Mouse (Mus musculus): ENCODE data around the gene Slc25a54. TPM values are rescaled to one million over a fixed set of nuclear protein-coding genes. Genes with fewer than 3 reads are reported as not detected.

Slc25a54 gene
- total RNA-seq, 2 experiments from 2014 or later: not detected

DNA sequence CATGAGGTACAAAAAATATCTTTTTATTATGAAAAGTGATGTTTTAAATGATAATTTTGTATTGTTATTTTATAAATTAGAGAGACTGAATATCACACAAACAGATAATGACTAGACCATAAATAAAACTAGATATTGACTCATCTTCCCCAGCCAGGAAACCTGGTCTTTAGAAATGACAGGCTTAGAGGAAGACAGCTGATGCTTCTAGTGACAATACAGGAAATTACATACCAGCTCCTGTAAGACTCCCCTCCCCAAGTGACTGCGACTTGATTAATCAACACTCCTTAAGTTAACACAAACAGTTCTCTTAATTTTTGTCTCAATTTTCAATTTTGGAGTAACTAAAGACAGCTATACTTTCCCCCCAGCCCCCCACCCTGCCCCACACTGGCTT is 55.1 kb downstream of the Slc25a54 start:
- no peak for TF ChIP-seq CTCF (conservative IDR thresholded peaks at IDR 0.05)
- no peak overlapping the region for H3K27ac ChIP-seq
- no peak for DNase-seq (ENCODE audit: low spot score in 2 of 2)
- no peak overlapping the region for H3K4me3 ChIP-seq

DNA sequence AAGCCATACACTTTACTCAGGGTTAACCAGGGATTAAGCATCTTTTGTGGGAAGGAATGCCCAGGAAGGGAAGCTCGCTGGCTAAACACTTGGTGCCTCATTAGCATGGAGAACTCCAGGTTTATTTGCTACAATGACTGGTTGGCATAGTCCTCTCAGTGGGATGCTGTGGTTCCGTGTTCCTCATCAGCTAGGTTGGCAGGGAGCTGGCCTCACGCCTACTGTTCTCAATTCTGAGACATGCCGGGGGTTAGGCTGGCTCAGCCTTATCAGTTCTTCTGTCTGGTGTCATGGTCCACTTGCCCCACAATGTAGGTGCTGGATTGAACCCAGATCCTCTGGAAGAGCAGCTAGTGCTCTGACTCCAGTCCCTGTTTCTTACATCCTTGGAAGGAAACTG is 72.3 kb downstream of the Slc25a54 start:
- DNase-seq (ENCODE audit: low spot score in 2 of 2): no peak
- TF ChIP-seq CTCF (conservative IDR thresholded peaks at IDR 0.05): no peak
- Histone ChIP-seq H3K4me3 (no peak overlapping the region), H3K27ac (no peak overlapping the region)

DNA sequence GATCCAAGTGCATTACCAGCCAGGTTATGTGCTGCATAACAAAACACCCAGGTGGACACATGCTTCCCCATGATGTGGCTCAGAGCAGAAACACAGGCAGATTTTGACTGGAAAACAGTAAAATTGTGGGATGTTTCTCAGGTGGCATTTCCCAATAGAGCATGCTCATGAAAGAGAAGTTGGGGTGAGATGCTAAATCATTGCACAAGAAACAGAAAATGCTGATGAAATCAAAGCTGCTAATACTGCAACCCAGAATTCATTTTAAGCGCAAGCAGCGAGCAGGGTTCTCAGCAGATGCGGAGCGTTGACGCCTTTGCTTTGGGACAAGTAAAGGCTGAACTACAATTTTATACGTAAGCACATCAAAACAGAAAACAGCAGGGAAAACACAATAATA is 73.1 kb downstream of the Slc25a54 start:
- DNase-seq (ENCODE audit: low spot score in 2 of 2): no peak
- no peak overlapping the region for H3K4me3 ChIP-seq
- no peak for TF ChIP-seq CTCF (conservative IDR thresholded peaks at IDR 0.05)
- no peak overlapping the region for H3K27ac ChIP-seq

DNA sequence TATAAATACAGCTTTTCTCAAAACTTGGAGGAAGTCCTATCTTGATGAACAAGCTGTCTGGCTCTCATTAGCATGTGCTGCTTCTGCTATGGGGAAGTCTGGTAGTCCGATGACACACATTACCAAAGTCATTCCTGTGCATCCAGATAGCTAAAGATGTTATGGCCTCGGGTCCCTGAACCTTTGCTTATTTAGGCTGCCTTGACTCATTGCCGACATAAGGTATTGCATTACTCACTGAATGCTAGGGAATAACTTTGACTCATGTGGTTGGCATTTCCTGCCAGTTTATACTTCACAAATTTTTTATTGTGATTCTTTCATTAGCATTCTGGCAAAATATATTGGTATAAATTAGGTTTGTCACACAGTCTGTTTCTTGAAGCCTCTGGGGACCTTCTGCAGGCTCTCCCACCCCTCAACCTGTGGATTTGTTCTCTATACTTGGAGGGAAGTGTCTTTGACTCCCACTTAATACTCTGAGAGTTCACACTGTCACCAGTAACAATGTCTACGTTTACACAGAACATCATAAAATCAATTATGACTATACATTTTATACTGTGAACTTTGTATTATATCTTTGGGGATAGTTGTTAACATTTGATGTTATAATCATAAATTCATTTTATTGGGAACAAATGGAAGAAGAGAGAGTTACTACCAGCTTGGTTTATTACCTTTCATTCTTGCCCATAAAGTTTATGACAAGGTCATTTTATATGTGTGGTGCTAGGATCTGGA is 75.8 kb downstream of the Slc25a54 start:
- H3K27ac ChIP-seq: no peak overlapping the region

DNA sequence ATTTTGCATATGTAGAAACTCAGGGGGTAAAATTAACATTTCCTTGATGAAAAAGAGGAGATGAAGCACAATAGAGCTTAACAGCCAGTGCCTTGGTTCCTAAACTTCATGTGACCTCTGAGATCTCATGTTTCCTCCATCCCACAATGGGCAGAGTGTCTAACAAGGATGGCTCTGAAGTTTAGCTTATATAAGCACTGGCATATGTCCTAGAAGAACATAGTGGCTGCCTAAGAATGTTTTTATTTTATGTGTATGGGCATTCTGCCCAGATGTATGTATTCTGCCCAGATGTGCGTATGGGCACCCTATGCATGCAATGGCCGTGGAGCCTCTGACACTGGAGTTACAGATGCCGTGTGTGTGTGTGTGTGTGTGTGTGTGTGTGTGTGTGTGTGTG is 77.2 kb downstream of the Slc25a54 start:
- DNase-seq (ENCODE audit: low spot score in 2 of 2): no peak
- no peak for TF ChIP-seq CTCF (conservative IDR thresholded peaks at IDR 0.05)
- Histone ChIP-seq H3K4me3 (no peak overlapping the region), H3K27ac (no peak overlapping the region)

More for the DNA sequence above, 75.8 kb downstream of the Slc25a54 start:
- TF ChIP-seq CTCF (conservative IDR thresholded peaks at IDR 0.05): no peak
- DNase-seq (ENCODE audit: low spot score in 2 of 2): no peak
- no peak overlapping the region for H3K4me3 ChIP-seq

DNA sequence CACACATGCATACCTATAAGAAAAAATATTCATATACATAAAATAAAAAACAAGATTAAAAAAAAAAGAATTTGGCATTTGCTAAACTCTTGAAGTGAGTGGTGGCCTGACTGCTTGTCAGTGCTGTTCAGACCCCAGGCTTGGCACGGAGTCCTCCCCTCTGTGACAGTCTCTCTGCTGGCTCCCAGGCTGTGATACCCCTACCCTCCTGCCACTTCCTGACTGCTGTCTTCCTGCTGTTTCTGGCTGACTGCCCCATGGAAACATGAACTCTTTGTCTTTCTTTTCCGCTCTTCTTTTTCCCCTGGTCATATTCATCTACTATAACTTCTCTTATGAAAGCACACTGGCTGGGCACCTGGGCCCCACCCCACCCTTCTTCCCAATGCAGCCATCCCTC is 83.8 kb downstream of the Slc25a54 start:
- no peak for TF ChIP-seq CTCF (conservative IDR thresholded peaks at IDR 0.05)
- Histone ChIP-seq H3K4me3 (no peak overlapping the region), H3K27ac (no peak overlapping the region)
- no peak for DNase-seq (ENCODE audit: low spot score in 2 of 2)

DNA sequence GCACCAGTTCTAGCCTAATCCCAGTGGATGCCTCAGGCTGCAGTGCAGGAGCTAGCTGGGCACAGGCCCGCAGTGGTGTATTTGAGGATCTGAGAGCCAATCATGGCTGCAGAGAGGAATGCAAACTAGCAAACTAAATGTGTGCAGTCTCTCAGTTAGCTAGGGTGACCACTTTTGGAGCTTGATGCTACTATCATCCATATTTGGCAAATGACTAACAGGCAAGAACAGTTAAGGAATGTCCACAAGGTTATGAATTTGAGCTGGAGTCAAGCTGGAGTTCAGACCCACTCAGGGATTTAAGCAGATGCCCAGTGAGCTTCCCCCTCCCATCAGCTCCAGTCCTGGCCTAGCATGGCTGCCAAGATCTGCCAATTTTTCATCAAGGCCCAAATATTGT is 84.4 kb downstream of the Slc25a54 start:
- Histone ChIP-seq H3K4me3 (no peak overlapping the region), H3K27ac (no peak overlapping the region)
- no peak for TF ChIP-seq CTCF (conservative IDR thresholded peaks at IDR 0.05)
- DNase-seq (ENCODE audit: low spot score in 2 of 2): no peak

DNA sequence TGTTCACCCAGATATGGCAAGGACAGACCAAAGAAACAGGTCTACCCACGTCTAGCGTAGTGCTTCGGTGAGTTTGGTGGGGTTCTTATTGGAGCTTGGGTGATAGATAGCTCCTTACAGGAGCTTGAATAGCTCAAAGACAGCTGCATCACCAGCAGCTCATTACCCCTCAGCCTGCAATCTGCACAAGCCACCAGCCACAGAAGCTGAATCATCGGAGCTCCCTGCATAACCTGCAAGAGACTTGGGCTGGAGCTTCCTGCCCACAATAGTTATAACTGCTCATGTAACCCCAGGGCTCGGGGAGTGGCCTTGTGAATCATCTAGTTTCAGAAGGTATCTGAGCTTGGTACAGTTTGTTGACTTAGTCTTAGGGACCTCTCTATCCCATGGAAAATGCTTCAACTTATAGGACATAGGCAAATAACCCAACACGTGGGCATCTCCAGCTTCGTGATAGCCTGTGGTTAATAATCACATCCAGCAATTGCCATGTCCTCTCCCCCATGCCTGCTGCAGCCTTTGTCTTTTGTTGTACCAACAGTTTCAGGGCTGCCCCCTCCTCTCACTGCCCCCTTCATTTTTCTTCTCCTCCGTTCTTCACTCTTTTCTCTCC is 85.1 kb downstream of the Slc25a54 start:
- Histone ChIP-seq H3K4me3 (no peak overlapping the region), H3K27ac (no peak overlapping the region)
- no peak for TF ChIP-seq CTCF (conservative IDR thresholded peaks at IDR 0.05)
- no peak for DNase-seq (ENCODE audit: low spot score in 2 of 2)

Small RNA genes lying within 50 kb of the gene (microRNA-seq; reads per million reads assigned to microRNA genes)
- 0 reads per million in 2 experiments for gene Gm44384

Other genes with a start within 250 kb of the Slc25a54 start
- gene Stxbp3, start 239.9 kb upstream of the Slc25a54 start, total RNA-seq (2021): 10 to 100 TPM; 25.1 to 27.8 TPM
- under 1 TPM in 1 of 2 experiments, not detected in 1; 0.15 TPM for gene Fndc7, start 190.5 kb upstream of the Slc25a54 start, total RNA-seq (2021)
- 10 to 100 TPM; 51.9 to 53.1 TPM for gene Prpf38b, start 168.7 kb upstream of the Slc25a54 start, total RNA-seq (2021)
- gene Henmt1, start 140.6 kb upstream of the Slc25a54 start, total RNA-seq (2021): 1 to 10 TPM; 1.9 to 3.1 TPM
- not detected for gene Gm9857, start 140.0 kb upstream of the Slc25a54 start, total RNA-seq (2021)
- 10 to 100 TPM; 26.5 to 28.2 TPM for gene Fam102b, start 52.9 kb upstream of the Slc25a54 start, total RNA-seq (2021)
- gene Slc25a24, start 42.7 kb downstream of the Slc25a54 start, total RNA-seq (2021): 1 to 10 TPM; 3.3 to 4.0 TPM